Mouse (Mus musculus) 3134 (cell line): ENCODE data around the gene Nppc.

Source experiments
- DNase-seq: peaks from one replicate; pipeline ENCODE4 v3.0.0-alpha.2; 2011; ENCODE audit warnings: low spot score; ENCODE audit not compliant: insufficient read length; ENCODE audit errors: extremely low read depth

The Nppc gene

GRCm38 (mm10) chr1:86670279-86671038 is at the start of gene Nppc:
Gene Nppc, minus strand, starts transcription at chr1:86670571.
- no peak for DNase-seq

GRCm38 (mm10) chr1:86719391-86719790 is 49.0 kb upstream of the Nppc start:
- no peak for DNase-seq

- DNase-seq = no peak
Measured at GRCm38 (mm10) chr1:86718190-86718589, 47.8 kb upstream of the Nppc start.

GRCm38 (mm10) chr1:86713054-86713453 is 42.7 kb upstream of the Nppc start:
- DNase-seq = no peak

GRCm38 (mm10) chr1:86712045-86712444 is 41.7 kb upstream of the Nppc start:
- no peak for DNase-seq

- DNase-seq = no peak
Measured at GRCm38 (mm10) chr1:86709546-86709945, 39.2 kb upstream of the Nppc start.

GRCm38 (mm10) chr1:86705461-86705860 is 35.1 kb upstream of the Nppc start:
- no peak for DNase-seq

DNA sequence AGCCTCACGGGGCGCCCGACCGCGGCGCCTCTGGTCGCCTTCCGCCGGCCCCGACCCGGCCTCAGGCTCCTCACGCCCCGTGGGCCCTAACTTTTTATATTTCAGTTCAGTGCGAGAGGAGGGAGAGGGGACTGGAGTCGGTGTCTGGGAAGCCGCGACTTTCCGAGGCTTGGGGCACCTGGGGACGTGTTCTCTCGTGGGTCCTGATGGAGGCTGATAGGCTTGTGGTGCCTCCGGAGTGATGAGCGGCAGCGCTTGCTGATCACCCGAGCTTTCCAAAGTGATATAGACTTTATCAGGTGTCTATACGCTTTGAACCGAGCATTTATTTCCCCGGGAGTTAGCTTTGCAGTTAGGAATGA is 33.6 kb upstream of the Nppc start:
- DNase-seq = no peak

DNA sequence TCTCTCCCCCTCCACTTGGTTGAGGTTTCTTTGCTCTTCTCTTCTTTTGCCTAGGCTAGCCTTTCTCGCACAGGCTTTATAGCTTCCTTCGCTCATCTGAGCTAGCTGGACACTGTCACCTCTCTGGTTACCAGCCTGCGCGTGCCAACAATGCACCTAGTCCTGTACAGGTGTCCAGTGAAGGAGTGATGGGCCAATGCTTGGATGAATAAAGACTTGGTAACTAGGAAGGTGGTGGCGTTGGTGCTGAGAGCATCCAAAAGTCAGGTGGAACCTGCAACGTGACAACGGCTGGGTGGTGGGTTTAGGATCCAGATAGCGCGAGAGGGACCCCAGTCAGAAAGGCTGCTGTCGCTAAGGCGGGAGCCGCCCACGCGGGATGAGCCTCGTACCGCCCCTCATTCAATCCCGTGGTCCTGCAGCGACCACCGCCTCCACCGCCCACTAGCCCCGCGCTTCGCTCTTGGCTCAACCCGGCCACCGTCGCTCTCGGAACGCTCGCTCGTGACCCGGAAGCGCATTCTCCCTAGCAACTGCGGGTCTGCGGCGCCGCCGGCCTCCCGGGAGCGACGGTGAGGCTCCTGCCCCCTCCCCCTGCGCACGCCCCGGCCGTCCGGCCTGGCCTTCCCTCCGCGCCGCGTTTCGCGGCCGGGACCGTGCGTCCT is 33.1 kb upstream of the Nppc start, which contains the start of gene Dis3l2:
TSS of gene Dis3l2 (plus strand) at position 509 of the 665 bp plus-strand sequence.
- DNase-seq = peak; percentile 84

- DNase-seq = no peak
Measured at GRCm38 (mm10) chr1:86700367-86700766, 30.0 kb upstream of the Nppc start.

GRCm38 (mm10) chr1:86699346-86700136 is 29.2 kb upstream of the Nppc start:
- DNase-seq = no peak

- no peak for DNase-seq
Measured at GRCm38 (mm10) chr1:86698721-86699120, 28.4 kb upstream of the Nppc start.

- DNase-seq = no peak
Measured at GRCm38 (mm10) chr1:86696948-86697347, 26.6 kb upstream of the Nppc start.

GRCm38 (mm10) chr1:86691027-86691426 is 20.7 kb upstream of the Nppc start:
- DNase-seq = no peak

DNA sequence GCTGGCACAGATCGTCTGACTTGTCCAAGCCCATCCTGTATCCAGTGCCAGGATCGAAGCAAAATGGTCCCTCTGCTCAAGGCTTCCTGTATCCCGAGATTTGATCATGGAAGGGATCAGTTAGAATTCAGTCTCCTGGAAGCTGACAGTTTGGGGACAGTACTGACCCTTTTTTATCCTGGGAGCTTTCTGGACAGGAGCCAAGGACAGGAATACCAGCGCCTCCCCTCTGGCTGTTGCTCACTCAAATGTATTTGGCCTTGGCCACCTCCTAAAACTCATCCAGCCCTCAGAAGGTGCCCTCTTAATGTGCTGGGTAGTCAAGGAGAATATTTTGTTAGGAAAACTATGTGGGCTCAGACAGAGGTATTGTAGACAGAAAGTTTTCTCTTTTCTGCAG is 16.9 kb upstream of the Nppc start:
- DNase-seq = no peak

- DNase-seq = no peak
Measured at GRCm38 (mm10) chr1:86678667-86679066, 8.3 kb upstream of the Nppc start.

GRCm38 (mm10) chr1:86677624-86678023 is 7.3 kb upstream of the Nppc start:
- DNase-seq = no peak

GRCm38 (mm10) chr1:86675126-86675525 is 4.8 kb upstream of the Nppc start:
- DNase-seq = no peak

- DNase-seq = no peak
Measured at GRCm38 (mm10) chr1:86674385-86674784, 4.0 kb upstream of the Nppc start.

- DNase-seq = no peak
Measured at GRCm38 (mm10) chr1:86669552-86670273, 658 bp downstream of the Nppc start.

GRCm38 (mm10) chr1:86665091-86665490 is 5.3 kb downstream of the Nppc start:
- no peak for DNase-seq
